Mouse (Mus musculus) kidney, postnatal 0 days (tissue): ENCODE measurements at regions not wholly inside any gene's neighbourhood (a gene's known extent, or its start where the extent isn't known, plus 50 kb on each side); places are given as distances from the start of the nearest gene placed in this dataset.

ENCODE experiments used
- ATAC-seq: fragments of 200-750 bp; cut with Nextera tagmentation; replicated peaks from 2 replicates; pipeline ENCODE4 v1.8.0; 2017; ENCODE audit warnings: low read depth, moderate number of reproducible peaks, moderate TSS enrichment, moderate library complexity; ENCODE audit not compliant: low FRiP score
- DNase-seq: peaks from one replicate; pipeline ENCODE4 v3.0.0-alpha.2; 2016; ENCODE audit warnings: low spot score
- H3K27ac ChIP-seq: fragments of 300-500 bp; sonication (generic); 2 replicates; pipeline ENCODE4 v1.5.1; 2014; ENCODE audit warnings: mild to moderate bottlenecking
- H3K27me3 ChIP-seq: fragments of 300-500 bp; sonication (generic); 2 replicates; pipeline ENCODE4 v1.6.1; 2014; ENCODE audit warnings: low read length, mixed read lengths; ENCODE audit not compliant: insufficient read depth
- H3K36me3 ChIP-seq: fragments of 300-500 bp; sonication (generic); 2 replicates; pipeline ENCODE4 v1.6.1; 2014; ENCODE audit warnings: low read length, mixed read lengths; ENCODE audit not compliant: insufficient read depth
- H3K4me1 ChIP-seq: fragments of 300-500 bp; sonication (generic); replicated peaks from 2 replicates; pipeline ENCODE4 v1.6.1; 2014; ENCODE audit warnings: antibody characterized with exemption, low read length, mixed read lengths; ENCODE audit not compliant: insufficient read depth
- H3K4me2 ChIP-seq: fragments of 300-500 bp; sonication (generic); 2 replicates; pipeline ENCODE4 v1.6.1; 2014; ENCODE audit warnings: mild to moderate bottlenecking, low read length, moderate library complexity, mixed read lengths
- H3K4me3 ChIP-seq: fragments of 300-500 bp; sonication (generic); replicated peaks from 2 replicates; pipeline ENCODE4 v1.5.1; 2014; ENCODE audit warnings: low read depth, low read length
- H3K9ac ChIP-seq: fragments of 300-500 bp; sonication (generic); 2 replicates; pipeline ENCODE4 v1.6.1; 2014; ENCODE audit warnings: low read depth, low read length
- H3K9me3 ChIP-seq: fragments of 300-500 bp; sonication (generic); replicated peaks from 2 replicates; pipeline ENCODE4 v1.6.1; 2016; ENCODE audit warnings: low read length, inconsistent platforms, mixed read lengths
- CTCF ChIP-seq: IDR thresholded peaks from 2 replicates; pipeline ENCODE4 v1.5.1; 2016; ENCODE audit warnings: antibody characterized with exemption, low read depth, mild to moderate bottlenecking, moderate library complexity
- WGBS: fragments of 180-500 bp; shearing (Covaris S2); extraction: QIAGEN DNeasy Blood & Tissue Kit; methylation state at CpG from one replicate; pipeline ENCODE4 v1.1.7; 2014; 5-methylcytosine and 5-hydroxymethylcytosine counted together

GRCm38 (mm10) chr7:75384506-75384911, 70.8 kb upstream of the Akap13 start:
- no peak overlapping the region for H3K4me2 ChIP-seq
- no peaks in the 10 kb centered on the region for H3K4me1 ChIP-seq
- no peak for TF ChIP-seq CTCF
- H3K9me3 ChIP-seq: no peaks in the 10 kb centered on the region
- H3K9ac ChIP-seq: no peak overlapping the region
- no peak overlapping the region for H3K4me3 ChIP-seq
- H3K36me3 ChIP-seq: no peaks in the 10 kb centered on the region
- DNase-seq: peak; percentile 56
- no peaks in the 10 kb centered on the region for H3K27me3 ChIP-seq
- no peak overlapping the region for H3K27ac ChIP-seq
- WGBS: 17% methylated on average over 8 of the region's 8 CpGs
- 0 out of 2 replicates have a peak, but pooled peaks have one; percentile 25 for ATAC-seq

DNA sequence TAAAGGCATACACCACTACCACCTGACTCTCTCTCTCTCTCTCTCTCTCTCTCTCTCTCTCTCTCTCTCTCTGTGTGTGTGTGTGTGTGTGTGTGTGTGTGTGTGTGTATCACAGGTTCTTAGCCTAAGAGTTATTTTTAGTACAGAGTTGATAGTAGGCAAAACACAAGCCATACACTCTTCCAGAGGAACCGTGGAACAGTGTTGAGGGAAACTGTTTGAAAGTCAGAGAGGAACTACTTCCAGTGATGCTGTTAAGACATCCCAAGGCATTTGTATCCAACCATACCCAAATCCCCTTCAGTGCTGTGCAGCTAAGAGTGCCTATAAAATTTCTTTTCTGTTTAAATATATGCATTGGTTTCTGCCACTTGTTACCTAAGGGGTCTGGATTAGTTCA, 68.3 kb upstream of the Akap13 start:
- Histone ChIP-seq H3K27ac (no peak overlapping the region), H3K9ac (no peak overlapping the region), H3K4me1 (no peaks in the 10 kb centered on the region), H3K27me3 (no peaks in the 10 kb centered on the region), H3K36me3 (no peaks in the 10 kb centered on the region), H3K9me3 (no peaks in the 10 kb centered on the region), H3K4me3 (no peak overlapping the region), H3K4me2 (no peak overlapping the region)
- DNase-seq: no peak
- TF ChIP-seq CTCF: no peak
- no peak for ATAC-seq
- 75% methylated on average over 1 of the region's 1 CpGs for WGBS

- Histone ChIP-seq H3K4me3 (no peak overlapping the region), H3K9ac (no peak overlapping the region), H3K27me3 (no peaks in the 10 kb centered on the region), H3K36me3 (no peaks in the 10 kb centered on the region), H3K27ac (no peak overlapping the region), H3K4me1 (no peaks in the 10 kb centered on the region), H3K9me3 (no peaks in the 10 kb centered on the region), H3K4me2 (no peak overlapping the region)
- no peak for TF ChIP-seq CTCF
- ATAC-seq: no peak
- DNase-seq: no peak
- 72% methylated on average over 6 of the region's 6 CpGs for WGBS
These were observed 67.4 kb upstream of the Akap13 start for GRCm38 (mm10) chr7:75387821-75388431.

GRCm38 (mm10) chr7:75390162-75390561, 65.2 kb upstream of the Akap13 start:
- Histone ChIP-seq H3K27ac (no peak overlapping the region), H3K9ac (no peak overlapping the region), H3K9me3 (no peaks in the 10 kb centered on the region), H3K27me3 (no peaks in the 10 kb centered on the region), H3K4me2 (no peak overlapping the region), H3K4me1 (no peaks in the 10 kb centered on the region), H3K36me3 (no peaks in the 10 kb centered on the region), H3K4me3 (no peak overlapping the region)
- TF ChIP-seq CTCF: no peak
- 93% methylated on average over 3 of the region's 3 CpGs for WGBS
- no peak for ATAC-seq
- DNase-seq: no peak

GRCm38 (mm10) chr7:75392783-75393182, 62.6 kb upstream of the Akap13 start:
- no peak for TF ChIP-seq CTCF
- Histone ChIP-seq H3K27ac (no peak overlapping the region), H3K4me2 (no peak overlapping the region), H3K9ac (no peak overlapping the region), H3K4me1 (no peaks in the 10 kb centered on the region), H3K4me3 (no peak overlapping the region), H3K9me3 (no peaks in the 10 kb centered on the region), H3K27me3 (no peaks in the 10 kb centered on the region), H3K36me3 (no peaks in the 10 kb centered on the region)
- no peak for ATAC-seq
- 18% methylated on average over 3 of the region's 3 CpGs for WGBS
- peak; percentile 15 for DNase-seq

- TF ChIP-seq CTCF: no peak
- H3K36me3 ChIP-seq: no peaks in the 10 kb centered on the region
- no peak for DNase-seq
- H3K4me1 ChIP-seq: no peaks in the 10 kb centered on the region
- H3K4me2 ChIP-seq: no peak overlapping the region
- H3K27ac ChIP-seq: no peak overlapping the region
- H3K9ac ChIP-seq: no peak overlapping the region
- no peak overlapping the region for H3K4me3 ChIP-seq
- no peaks in the 10 kb centered on the region for H3K9me3 ChIP-seq
- ATAC-seq: no peak
- WGBS: 89% methylated on average over 2 of the region's 2 CpGs
- H3K27me3 ChIP-seq: no peaks in the 10 kb centered on the region
These were observed 61.9 kb upstream of the Akap13 start for GRCm38 (mm10) chr7:75393466-75393865.

- no peaks in the 10 kb centered on the region for H3K9me3 ChIP-seq
- H3K4me3 ChIP-seq: no peak overlapping the region
- H3K4me1 ChIP-seq: no peaks in the 10 kb centered on the region
- no peaks in the 10 kb centered on the region for H3K27me3 ChIP-seq
- H3K36me3 ChIP-seq: no peaks in the 10 kb centered on the region
- no peak overlapping the region for H3K9ac ChIP-seq
- TF ChIP-seq CTCF: no peak
- WGBS: 64% methylated on average over 8 of the region's 8 CpGs
- no peak for DNase-seq
- ATAC-seq: no peak
- no peak overlapping the region for H3K27ac ChIP-seq
- no peak overlapping the region for H3K4me2 ChIP-seq
These were observed 60.3 kb upstream of the Akap13 start for GRCm38 (mm10) chr7:75394866-75395580.
